Mouse (Mus musculus): ENCODE measurements around the gene Irf9.

Irf9 gene

DNA sequence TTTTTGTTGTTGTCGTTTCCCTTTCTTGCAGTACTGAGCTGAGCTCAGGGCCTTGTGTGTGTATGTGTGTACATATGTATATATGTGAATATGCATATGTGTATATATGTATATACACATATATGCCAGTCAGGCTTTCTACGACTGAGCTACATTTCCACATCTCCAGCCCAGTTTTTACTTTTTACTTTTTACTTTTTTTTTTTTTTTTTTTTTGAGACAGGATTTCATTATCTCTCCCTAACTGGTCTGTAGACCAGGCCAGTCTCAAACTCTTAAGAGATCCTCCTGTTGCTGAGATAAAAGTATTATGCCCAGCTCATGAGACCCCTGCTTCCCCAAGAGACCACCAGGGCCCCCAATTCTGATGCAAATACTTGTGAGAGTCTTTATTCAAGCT is 13.5 kb downstream of the Irf9 start:
- no peak for DNase-seq

GRCm38 (mm10) chr14:55617822-55618221 is 14.5 kb downstream of the Irf9 start, which contains the start of gene Rec8:
Gene Rec8 (plus strand): TSS chr14:55618037.
- DNase-seq, result peak; percentile 64

DNA sequence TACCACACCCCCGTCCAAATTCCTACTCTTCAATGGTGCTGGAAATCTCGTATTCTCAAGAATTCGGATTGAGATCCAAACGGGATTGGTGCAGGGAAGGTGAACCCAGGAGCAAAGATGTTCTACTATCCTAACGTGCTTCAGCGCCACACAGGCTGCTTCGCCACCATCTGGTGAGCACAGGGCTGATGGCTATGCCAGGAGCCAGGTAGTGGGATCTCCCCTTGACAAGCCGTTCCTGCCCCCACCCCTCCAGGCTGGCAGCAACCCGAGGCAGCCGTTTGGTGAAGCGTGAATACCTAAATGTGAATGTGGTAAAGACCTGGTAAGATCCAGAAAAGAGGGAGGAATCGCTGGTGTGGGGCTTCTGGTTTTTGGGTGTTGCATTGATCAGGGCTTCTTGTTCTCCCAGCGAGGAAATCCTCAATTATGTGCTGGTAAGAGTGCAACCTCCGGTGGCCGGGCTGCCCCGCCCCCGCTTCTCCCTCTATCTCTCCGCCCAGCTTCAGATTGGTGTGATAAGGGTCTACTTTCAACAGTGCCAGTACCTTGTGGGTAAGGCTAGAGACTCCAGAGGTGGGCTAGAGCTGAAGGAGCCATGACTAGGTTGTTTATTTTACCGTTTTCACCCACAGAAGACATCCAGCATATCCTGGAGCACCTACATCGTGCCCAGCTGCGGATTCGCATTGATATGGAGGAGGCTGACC is 15.3 kb downstream of the Irf9 start:
- peak; percentile 10 for DNase-seq

- no peak for DNase-seq
These were observed 24.9 kb downstream of the Irf9 start for GRCm38 (mm10) chr14:55628077-55628827.

GRCm38 (mm10) chr14:55629312-55629711 is 25.9 kb downstream of the Irf9 start:
- DNase-seq, result peak; percentile 39

GRCm38 (mm10) chr14:55634874-55635522 is 31.6 kb downstream of the Irf9 start:
- DNase-seq, result no peak

DNA sequence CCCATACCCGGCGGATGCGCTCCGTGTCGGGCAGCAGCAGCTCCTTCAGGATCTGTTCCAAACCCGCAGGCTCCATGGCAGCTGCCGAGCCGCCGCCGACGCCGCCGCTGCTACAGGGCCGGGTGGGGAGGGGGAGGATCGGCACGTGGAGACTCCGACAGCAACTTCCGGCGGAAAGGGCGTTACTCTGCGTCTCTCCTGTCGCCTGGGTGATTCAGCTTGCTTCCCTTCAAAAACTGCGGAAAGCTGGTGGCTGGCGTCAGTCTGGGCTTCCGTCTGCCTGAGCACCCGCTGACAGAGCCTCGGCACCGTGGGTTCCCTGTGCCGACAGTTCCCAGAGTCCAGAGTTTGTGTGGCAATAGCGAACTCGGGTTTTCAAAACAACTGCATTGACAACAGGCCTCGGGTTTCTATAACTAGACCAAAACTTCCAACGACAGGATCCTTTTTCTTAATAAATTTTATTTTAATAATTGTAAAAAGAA is 32.2 kb downstream of the Irf9 start, which contains the start of gene Ipo4:
Gene Ipo4, minus strand, starts transcription at position 435 of the 485 bp plus-strand sequence.
- peak; percentile 95 for DNase-seq

DNA sequence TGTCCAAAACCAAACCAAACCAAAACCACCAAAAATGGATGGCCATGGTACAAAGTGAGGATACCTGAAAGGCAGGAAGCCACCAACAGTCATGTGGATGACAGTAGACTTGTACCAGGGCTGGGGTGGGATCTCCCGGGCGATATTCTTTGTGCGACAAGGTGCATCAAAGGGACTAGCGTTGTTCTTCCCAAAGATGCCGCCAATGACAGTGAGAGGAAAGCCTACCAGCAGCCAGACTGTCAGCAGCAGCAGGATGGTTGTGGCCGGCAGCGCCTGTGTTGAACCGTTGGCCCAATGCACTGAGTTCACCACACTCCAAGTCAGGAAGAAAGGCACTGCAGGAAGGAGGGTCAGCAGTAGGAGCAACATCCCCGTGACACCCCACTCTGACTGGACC is 34.4 kb downstream of the Irf9 start, which contains the start of gene Gm49378:
Gene Gm49378, minus strand, starts transcription at position 101 of the 400 bp plus-strand sequence.
- DNase-seq, result no peak

DNA sequence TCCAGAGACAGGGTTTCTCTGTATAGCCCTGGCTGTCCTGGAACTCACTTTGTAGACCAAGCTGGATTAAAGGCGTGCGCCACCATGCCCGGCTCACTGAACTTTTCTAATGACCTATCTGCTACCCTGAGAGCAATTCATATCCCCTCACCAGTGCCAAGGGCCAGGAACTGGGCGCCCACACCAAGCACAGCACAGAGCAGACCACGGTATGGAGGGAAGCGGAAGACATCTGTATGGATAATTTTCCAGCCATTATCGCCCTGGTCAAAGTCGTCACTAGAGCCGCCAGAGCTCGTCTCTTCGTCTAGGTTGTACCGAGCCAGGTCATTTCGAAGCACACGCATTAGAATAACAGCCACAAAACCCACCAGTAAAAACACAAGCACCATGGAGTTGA is 37.4 kb downstream of the Irf9 start:
- DNase-seq, result no peak

DNA sequence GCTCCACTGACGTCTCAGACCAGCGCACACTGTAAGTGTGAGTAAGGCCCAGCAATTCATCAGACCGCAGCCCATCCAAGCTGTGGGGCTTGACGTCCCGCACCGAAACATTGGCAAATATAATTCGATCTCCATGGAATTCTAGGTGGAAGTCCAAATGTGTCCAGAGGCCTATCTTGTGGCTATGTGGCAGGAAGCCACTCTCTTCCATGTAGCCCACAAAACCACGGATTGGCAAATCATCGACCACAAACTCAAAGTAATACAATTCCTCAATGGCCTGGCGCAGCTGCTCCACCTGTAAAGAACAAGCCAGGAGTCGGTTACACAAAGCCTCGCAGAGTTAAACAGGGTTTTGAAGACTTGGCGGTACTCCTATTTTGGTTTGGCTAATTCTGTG is 37.9 kb downstream of the Irf9 start:
- DNase-seq, result no peak

DNA sequence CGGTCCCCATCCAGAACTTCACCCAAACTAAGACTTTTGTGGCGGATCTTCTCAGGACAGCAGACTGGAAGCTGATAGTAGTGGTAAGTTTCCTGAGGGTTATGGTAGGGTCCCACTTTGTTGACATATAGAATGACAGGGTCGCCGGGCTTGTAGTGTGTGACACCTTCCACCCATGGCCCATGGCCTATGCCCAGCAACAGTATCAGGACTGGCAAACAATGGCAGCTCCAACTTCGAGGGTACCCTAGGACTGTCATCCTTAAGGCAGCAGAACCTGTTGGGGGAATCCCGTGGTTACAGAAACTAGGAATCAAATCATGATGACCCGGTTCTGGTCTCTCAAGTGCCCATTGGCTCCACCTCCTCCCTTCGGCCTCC is 39.3 kb downstream of the Irf9 start:
- no peak for DNase-seq

GRCm38 (mm10) chr14:55643060-55643907 is 39.9 kb downstream of the Irf9 start, which contains the start of gene Tm9sf1:
Gene Tm9sf1 (minus strand): TSS chr14:55643806.
- DNase-seq, result peak; percentile 91

- DNase-seq, result no peak
These were observed 41.0 kb downstream of the Irf9 start for GRCm38 (mm10) chr14:55644261-55644888.

- DNase-seq, result no peak
These were observed 46.5 kb downstream of the Irf9 start, which contains the start of gene Tssk4 for GRCm38 (mm10) chr14:55649884-55650283. Gene Tssk4 (plus strand): TSS chr14:55650184.

GRCm38 (mm10) chr14:55651528-55651927 is 48.2 kb downstream of the Irf9 start:
- DNase-seq, result no peak

DNA sequence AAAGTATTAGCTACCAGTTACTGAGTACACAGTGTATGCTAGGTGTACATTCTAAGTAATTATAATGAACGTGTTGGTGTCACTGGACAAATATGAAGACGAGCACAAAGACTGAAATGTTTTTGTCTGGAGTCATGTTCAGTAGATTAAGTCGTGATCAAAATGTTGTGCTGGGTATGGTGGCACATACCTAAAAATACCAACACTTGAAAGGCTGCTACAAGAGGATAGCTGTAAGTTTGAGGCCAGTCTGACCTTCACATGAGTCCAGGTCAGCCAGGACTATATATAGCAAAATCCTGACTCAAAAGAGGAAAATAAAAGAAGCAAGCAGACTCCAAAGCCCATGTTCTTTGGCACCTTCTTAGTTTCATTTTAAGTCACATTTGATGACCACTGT is 53.6 kb downstream of the Irf9 start:
- DNase-seq, result no peak

DNA sequence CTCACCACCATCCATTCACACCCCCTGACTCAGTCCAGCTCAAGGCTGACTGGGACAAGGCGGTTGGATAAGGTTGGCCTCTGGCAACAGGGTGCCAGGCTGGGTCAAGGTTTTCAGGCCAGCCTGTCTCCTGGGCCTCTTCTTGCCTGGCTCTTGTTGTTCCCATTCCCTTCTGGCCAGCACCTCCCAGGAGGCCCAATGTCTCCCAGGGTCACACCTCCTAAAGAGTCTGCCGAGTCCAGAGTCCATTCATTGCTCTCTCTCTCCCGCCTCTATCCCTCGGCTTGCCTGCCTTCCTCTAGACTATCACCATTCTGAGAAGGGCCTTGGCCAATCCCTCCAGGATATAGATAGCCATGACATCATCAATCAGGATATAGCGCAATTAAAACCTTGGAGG is 54.6 kb downstream of the Irf9 start:
- no peak for DNase-seq

Data from retina, postnatal 1 day (tissue).